Mouse (Mus musculus) liver, postnatal 0 days (tissue): Measurements from ENCODE around the gene Csnk1d.

Experiments used
- CTCF ChIP-seq: sonication (generic); IDR thresholded peaks from 2 replicates; pipeline ENCODE4 v1.5.1; 2016; ENCODE audit warnings: antibody characterized with exemption, low read depth
- EP300 ChIP-seq: IDR thresholded peaks from 2 replicates; pipeline ENCODE4 v1.6.1; 2016; ENCODE audit warnings: antibody characterized with exemption, low read depth, mild to moderate bottlenecking

GRCm38 (mm10) chr11:120957052-120957451 is 34.1 kb downstream of the Csnk1d start:
- TF ChIP-seq CTCF (no peak), EP300 (no peak)
